Mouse (Mus musculus) ES-Bruce4 (cell line): ENCODE results near the gene Iqcf5. TPM values are rescaled to one million over a fixed set of nuclear protein-coding genes. Genes with fewer than 3 reads are reported as not detected.

Source experiments
- H3K27ac ChIP-seq: 2 replicates; pipeline ENCODE4 v1.5.1; 2012; ENCODE audit warnings: low read length, inconsistent platforms; ENCODE audit not compliant: insufficient read depth
- H3K27me3 ChIP-seq: 2 replicates; pipeline ENCODE4 v1.6.1; 2012; ENCODE audit warnings: mild to moderate bottlenecking, low read length, inconsistent platforms; ENCODE audit not compliant: control insufficient read depth, poor library complexity, insufficient read depth, severe bottlenecking
- H3K36me3 ChIP-seq: 2 replicates; pipeline ENCODE4 v1.6.1; 2012; ENCODE audit warnings: inconsistent platforms, mild to moderate bottlenecking, low read length, moderate library complexity; ENCODE audit not compliant: control insufficient read depth, poor library complexity, insufficient read depth, severe bottlenecking
- H3K4me1 ChIP-seq: one replicate; pipeline ENCODE4 v1.8.1; 2011; ENCODE audit warnings: low read length; ENCODE audit not compliant: control insufficient read depth, insufficient read depth
- H3K4me3 ChIP-seq: 2 replicates; pipeline ENCODE4 v1.5.1; 2011; ENCODE audit warnings: low read depth, mild to moderate bottlenecking, low read length
- H3K9ac ChIP-seq: 2 replicates; pipeline ENCODE4 v1.6.1; 2012; ENCODE audit warnings: low read depth, mild to moderate bottlenecking, inconsistent platforms; ENCODE audit not compliant: poor library complexity, severe bottlenecking
- H3K9me3 ChIP-seq: replicated peaks from 2 replicates; pipeline ENCODE4 v1.6.1; 2012; ENCODE audit warnings: mild to moderate bottlenecking, low read length, inconsistent platforms; ENCODE audit not compliant: control insufficient read depth, poor library complexity, insufficient read depth, severe bottlenecking
- CTCF ChIP-seq: IDR thresholded peaks from one replicate; pipeline ENCODE4 v1.8.1; 2011; ENCODE audit warnings: low read depth, low read length
- EP300 ChIP-seq: IDR thresholded peaks from 2 replicates; pipeline ENCODE4 v1.6.1; 2011; ENCODE audit warnings: low read depth, low read length; ENCODE audit not compliant: insufficient read depth
- POLR2A ChIP-seq: IDR thresholded peaks from one replicate; pipeline ENCODE4 v1.8.1; 2011; ENCODE audit warnings: low read length; ENCODE audit not compliant: insufficient read depth
- polyA plus RNA-seq: library from polyadenylated mRNA; stranded (reverse); fragments of >200 nt; gene quantifications from 2 replicates; pipeline ENCODE4 v1.2.4, GENCODE M21; 2011; ENCODE audit warnings: low read depth; ENCODE audit not compliant: missing spikeins, insufficient read depth, insufficient read length

Gene Iqcf5
- not detected in 2 replicates for polyA plus RNA-seq

DNA sequence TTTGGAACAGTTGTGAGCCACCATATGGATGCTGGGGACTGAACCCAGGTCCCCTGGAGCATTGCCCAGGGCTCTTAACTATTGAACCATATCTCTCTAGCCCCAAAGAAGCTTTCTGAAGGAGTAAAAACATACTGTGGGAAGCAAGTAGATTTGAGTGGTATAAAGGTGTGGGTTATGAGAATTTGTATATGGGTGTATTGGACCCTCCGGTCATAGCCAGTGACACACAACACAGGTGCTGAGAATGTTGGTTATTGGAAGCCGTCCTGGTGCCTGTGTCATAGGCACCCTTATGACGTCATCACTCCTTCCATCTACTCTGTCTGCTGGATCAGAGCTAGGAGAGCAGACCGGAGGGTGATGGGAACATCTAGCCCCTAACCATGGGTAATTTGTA lies at the start of gene Iqcf5:
Iqcf5 (plus strand) TSS at position 301 of the 400 bp plus-strand sequence.
- TF ChIP-seq POLR2A (no peak), EP300 (no peak), CTCF (no peak)
- no peak within 1 kb of the TSS for H3K4me3 ChIP-seq
- no peak within 1 kb of the TSS for H3K9ac ChIP-seq
- no peaks in the 10 kb centered on the region for H3K4me1 ChIP-seq
- H3K27ac ChIP-seq, result no peak within 1 kb of the TSS
- H3K9me3 ChIP-seq, result no peaks in the 10 kb centered on the region
- no peaks in the 10 kb centered on the region for H3K27me3 ChIP-seq
- no peaks in the 10 kb centered on the region for H3K36me3 ChIP-seq

DNA sequence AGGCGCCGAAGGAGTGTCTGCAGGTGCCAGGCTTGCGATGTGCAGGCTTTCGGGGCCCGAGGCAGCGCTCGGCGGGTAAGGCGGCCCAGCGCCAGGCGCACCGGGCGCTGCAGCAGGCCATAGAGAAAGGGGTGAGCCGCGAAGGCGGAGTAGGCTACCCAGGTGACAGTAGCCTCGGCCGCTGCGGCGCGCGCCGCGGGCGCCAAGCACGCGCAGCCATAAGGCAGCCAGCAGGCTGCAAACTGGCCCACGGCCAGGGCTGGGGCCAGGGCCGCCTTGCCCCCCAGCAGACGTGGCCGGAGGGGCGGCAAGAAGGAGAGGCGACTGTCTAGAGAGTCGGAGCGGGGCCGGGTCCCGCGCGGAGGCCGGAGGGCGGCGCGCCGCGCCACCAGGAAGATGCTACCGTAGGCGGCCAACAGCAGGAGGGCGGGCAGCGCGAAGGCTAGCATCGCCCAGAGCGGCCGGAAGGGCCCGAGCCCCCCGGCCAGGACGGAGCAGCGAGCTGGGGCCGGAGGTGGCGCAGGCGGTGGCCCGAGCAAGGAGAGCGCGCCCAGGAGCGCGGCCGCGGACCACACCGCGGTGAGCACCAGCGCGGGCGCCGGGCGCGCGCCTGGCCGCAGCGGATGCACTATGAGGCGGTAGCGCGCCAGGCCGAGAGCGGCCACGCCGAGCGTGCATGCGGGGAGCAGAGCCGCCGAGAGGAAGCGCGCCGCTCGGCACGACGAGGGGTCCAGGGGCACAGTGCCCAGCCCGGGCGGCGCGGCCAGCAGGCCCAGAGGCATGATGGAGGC lies 49.4 kb upstream of the Iqcf5 start:
- H3K27me3 ChIP-seq, result no peaks in the 10 kb centered on the region
- peaks cover 3% of the 10 kb centered on the region for H3K4me1 ChIP-seq
- H3K4me3 ChIP-seq, result peak overlapping the region; percentile 73
- TF ChIP-seq POLR2A (peak; percentile 46), CTCF (no peak)
- peak overlapping the region; percentile 70 for H3K9ac ChIP-seq
- H3K9me3 ChIP-seq, result no peaks in the 10 kb centered on the region
- no peak overlapping the region for H3K27ac ChIP-seq
- H3K36me3 ChIP-seq, result no peaks in the 10 kb centered on the region

DNA sequence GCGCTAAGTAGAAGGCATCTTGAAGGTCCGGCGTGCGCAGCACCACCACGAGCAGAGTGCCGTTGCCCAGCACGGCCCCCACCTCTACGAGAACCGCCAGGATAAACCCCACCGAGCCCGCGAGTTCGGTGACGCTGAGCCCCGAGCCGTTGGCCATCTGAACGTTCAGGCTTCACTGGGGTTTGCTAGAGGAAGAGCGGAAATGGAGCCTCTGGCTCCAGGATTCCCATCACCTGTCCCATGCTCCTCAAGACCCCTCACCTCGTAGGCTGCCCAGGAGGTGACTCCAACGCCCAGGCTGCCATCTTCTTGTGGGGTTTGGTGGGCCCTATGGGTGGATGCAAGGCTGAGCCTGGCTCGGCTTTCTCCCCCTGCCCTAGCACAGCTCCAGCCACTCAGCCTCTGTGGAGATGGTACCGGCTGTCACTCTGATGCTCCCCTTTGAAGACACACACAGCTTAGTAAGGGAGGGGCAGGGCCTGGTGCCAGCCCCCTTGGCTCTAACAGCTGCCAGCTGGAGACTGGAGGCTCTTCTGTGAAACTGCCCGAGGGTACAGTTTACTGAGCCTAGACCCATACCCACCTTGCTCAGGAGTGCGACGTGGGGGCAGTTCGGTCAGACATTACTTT lies 48.7 kb upstream of the Iqcf5 start, which contains the start of gene Gpr62:
Gpr62 (minus strand) TSS at position 368 of the 630 bp plus-strand sequence.
- Histone ChIP-seq H3K4me1 (peaks cover 1% of the 10 kb centered on the region), H3K4me3 (peak within 1 kb of the TSS; percentile 73), H3K9me3 (no peaks in the 10 kb centered on the region), H3K36me3 (no peaks in the 10 kb centered on the region), H3K9ac (peak within 1 kb of the TSS; percentile 70), H3K27ac (no peak within 1 kb of the TSS), H3K27me3 (no peaks in the 10 kb centered on the region)
- TF ChIP-seq EP300, result no peak
- no peak for TF ChIP-seq CTCF
- no peak for TF ChIP-seq POLR2A

GRCm38 (mm10) chr9:106466721-106467120 lies 47.7 kb upstream of the Iqcf5 start:
- H3K4me1 ChIP-seq, result no peaks in the 10 kb centered on the region
- H3K27me3 ChIP-seq, result no peaks in the 10 kb centered on the region
- H3K9ac ChIP-seq, result no peak overlapping the region
- no peak for TF ChIP-seq EP300
- TF ChIP-seq POLR2A, result no peak
- TF ChIP-seq CTCF, result no peak
- H3K36me3 ChIP-seq, result no peaks in the 10 kb centered on the region
- no peak overlapping the region for H3K4me3 ChIP-seq
- H3K9me3 ChIP-seq, result no peaks in the 10 kb centered on the region
- no peak overlapping the region for H3K27ac ChIP-seq

GRCm38 (mm10) chr9:106467746-106468145 lies 46.6 kb upstream of the Iqcf5 start:
- H3K36me3 ChIP-seq, result no peaks in the 10 kb centered on the region
- H3K9ac ChIP-seq, result no peak overlapping the region
- H3K4me1 ChIP-seq, result no peaks in the 10 kb centered on the region
- TF ChIP-seq EP300, result no peak
- TF ChIP-seq CTCF, result no peak
- TF ChIP-seq POLR2A, result no peak
- H3K27ac ChIP-seq, result no peak overlapping the region
- no peaks in the 10 kb centered on the region for H3K27me3 ChIP-seq
- no peaks in the 10 kb centered on the region for H3K9me3 ChIP-seq
- H3K4me3 ChIP-seq, result no peak overlapping the region

- TF ChIP-seq CTCF (peak; percentile 19), POLR2A (no peak)
- Histone ChIP-seq H3K27ac (no peak overlapping the region), H3K4me1 (peaks cover 1% of the 10 kb centered on the region), H3K4me3 (no peak overlapping the region), H3K36me3 (no peaks in the 10 kb centered on the region), H3K27me3 (no peaks in the 10 kb centered on the region), H3K9me3 (no peaks in the 10 kb centered on the region), H3K9ac (no peak overlapping the region)
These were observed 45.1 kb upstream of the Iqcf5 start for GRCm38 (mm10) chr9:106469317-106469716.
